Mouse (Mus musculus) R1 (cell line): ENCODE measurements around the gene Dph3.
"Not testable (repeated sequence)": the region's sequence is repeated elsewhere in the genome, so short reads cannot be mapped to it uniquely, and the experiment has no call there.

ENCODE experiments used
- DNase-seq: peaks from one replicate; pipeline ENCODE4 v3.0.0-alpha.2; 2018; ENCODE audit warnings: low read depth, low spot score

Gene Dph3

GRCm38 (mm10) chr14:32085486-32086201 lies at the start of gene Dph3:
Gene Dph3, minus strand, starts transcription at chr14:32085729.
- DNase-seq, result peak; percentile 99

- peak; percentile 41 for DNase-seq
These were observed 48.8 kb upstream of the Dph3 start for GRCm38 (mm10) chr14:32134293-32134692.

GRCm38 (mm10) chr14:32131836-32132235 lies 46.3 kb upstream of the Dph3 start:
- DNase-seq, result no peak

GRCm38 (mm10) chr14:32128409-32128808 lies 42.9 kb upstream of the Dph3 start:
- no peak for DNase-seq

- peak; percentile 92 for DNase-seq
These were observed 39.7 kb upstream of the Dph3 start for GRCm38 (mm10) chr14:32125256-32125655.

- peak; percentile 98 for DNase-seq
These were observed 38.7 kb upstream of the Dph3 start for GRCm38 (mm10) chr14:32124261-32124660.

GRCm38 (mm10) chr14:32121920-32122315 lies 36.4 kb upstream of the Dph3 start:
- peak; percentile 86 for DNase-seq

- DNase-seq, result no peak
These were observed 35.7 kb upstream of the Dph3 start for GRCm38 (mm10) chr14:32120940-32121919.

- DNase-seq, result not testable (repeated sequence)
These were observed 26.6 kb upstream of the Dph3 start for GRCm38 (mm10) chr14:32112124-32112523.

- DNase-seq, result peak; percentile 71
These were observed 21.4 kb upstream of the Dph3 start for GRCm38 (mm10) chr14:32106911-32107310.

GRCm38 (mm10) chr14:32105663-32106062 lies 20.1 kb upstream of the Dph3 start:
- DNase-seq, result peak; percentile 41

GRCm38 (mm10) chr14:32103556-32103955 lies 18.0 kb upstream of the Dph3 start:
- DNase-seq, result no peak

- DNase-seq, result no peak
These were observed 13.4 kb upstream of the Dph3 start for GRCm38 (mm10) chr14:32098951-32099350.

- DNase-seq, result no peak
These were observed 12.2 kb upstream of the Dph3 start for GRCm38 (mm10) chr14:32097691-32098090.

- DNase-seq, result no peak
These were observed 11.2 kb upstream of the Dph3 start for GRCm38 (mm10) chr14:32096740-32097139.

GRCm38 (mm10) chr14:32095646-32096045 lies 10.1 kb upstream of the Dph3 start:
- no peak for DNase-seq

- DNase-seq, result no peak
These were observed 8.1 kb upstream of the Dph3 start for GRCm38 (mm10) chr14:32093500-32094117.

GRCm38 (mm10) chr14:32093018-32093417 lies 7.5 kb upstream of the Dph3 start:
- no peak for DNase-seq

- DNase-seq, result no peak
These were observed 6.2 kb upstream of the Dph3 start for GRCm38 (mm10) chr14:32091704-32092103.

GRCm38 (mm10) chr14:32091124-32091523 lies 5.6 kb upstream of the Dph3 start:
- DNase-seq, result no peak

- DNase-seq, result not testable (repeated sequence)
These were observed 2.2 kb upstream of the Dph3 start for GRCm38 (mm10) chr14:32087584-32088248.
